Mouse (Mus musculus) T-helper 17 cell (primary cell): ENCODE data around the gene Phlda2.

Experiments used
- in situ Hi-C, 2 experiments: fragments of 300-600 bp; cut with MboI, MseI; formaldehyde crosslinking; loops; 1 replicate in 1 of 2; 2 replicates in 1 of 2; pipeline ENCODE4 v1.15.1; 2025; ENCODE audit warnings: high pct_unique_total_duplicates in 2 of 2

Phlda2 gene

GRCm38 (mm10) chr7:143462516-143462915, 40.4 kb downstream of the Phlda2 start:
- in situ Hi-C loops: no loop called here

GRCm38 (mm10) chr7:143461920-143462319, 41.0 kb downstream of the Phlda2 start:
- in situ Hi-C loops: no loop called here

GRCm38 (mm10) chr7:143461294-143461870, 41.6 kb downstream of the Phlda2 start:
- in situ Hi-C loops: no loop called here

- in situ Hi-C loops: no loop called here
Observed at GRCm38 (mm10) chr7:143460874-143461273, 42.1 kb downstream of the Phlda2 start, which contains the start of gene Cdkn1c. TSS of gene Cdkn1c (minus strand) at chr7:143461050.

- in situ Hi-C loops: no loop called here
Observed at GRCm38 (mm10) chr7:143460217-143460834, 42.6 kb downstream of the Phlda2 start.

GRCm38 (mm10) chr7:143459332-143460211, 43.4 kb downstream of the Phlda2 start:
- in situ Hi-C loops: no loop called here

GRCm38 (mm10) chr7:143458963-143459331, 44.0 kb downstream of the Phlda2 start:
- in situ Hi-C loops: no loop called here
